Mouse (Mus musculus) cortical plate, adult 2 months (tissue): ENCODE results near the gene Entpd1.

ENCODE experiments used
- CTCF ChIP-seq: fragments of 200-500 bp; IDR thresholded peaks from 2 replicates; pipeline ENCODE4 v1.5.1; 2011; ENCODE audit warnings: mild to moderate bottlenecking, control low read depth, low read length; ENCODE audit not compliant: insufficient read depth; ENCODE audit errors: extremely low read depth
- POLR2A ChIP-seq: fragments of 200-500 bp; IDR thresholded peaks from 2 replicates; pipeline ENCODE4 v1.6.1; 2011; ENCODE audit warnings: mild to moderate bottlenecking, low read length, control low read depth; ENCODE audit not compliant: insufficient read depth; ENCODE audit errors: extremely low read depth

DNA sequence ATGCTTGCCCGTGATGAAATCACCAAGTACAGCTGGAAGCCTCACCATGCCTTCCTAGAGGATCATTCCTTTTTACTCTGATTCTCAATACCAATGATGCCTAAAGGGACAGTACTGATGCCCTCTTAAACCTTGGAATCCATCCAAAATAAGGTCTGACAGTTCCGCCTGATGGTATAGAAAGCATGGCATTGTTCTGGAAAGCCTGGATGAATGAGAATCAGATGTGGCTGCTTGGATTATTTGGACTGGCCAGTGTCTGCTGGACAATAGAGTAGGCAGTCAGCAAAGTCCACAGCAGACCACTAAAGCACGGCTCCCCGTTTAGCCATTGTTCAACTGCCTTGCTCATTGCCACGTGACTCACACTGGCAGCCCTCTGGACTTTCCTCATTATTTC lies 87.7 kb downstream of the Entpd1 start:
- no peak for TF ChIP-seq CTCF
- no peak for TF ChIP-seq POLR2A
